Mouse (Mus musculus) liver, embryonic 11.5 days (tissue): ENCODE measurements around the gene Zfp697. TPM values are rescaled to one million over a fixed set of nuclear protein-coding genes. Genes with fewer than 3 reads are reported as not detected.
"Not testable (repeated sequence)": the region's sequence is repeated elsewhere in the genome, so short reads cannot be mapped to it uniquely, and the experiment has no call there.

Source experiments
- ATAC-seq: fragments of 200-750 bp; cut with Nextera tagmentation; replicated peaks from 2 replicates; pipeline ENCODE4 v1.8.0; 2017; ENCODE audit warnings: moderate number of reproducible peaks, mild to moderate bottlenecking, moderate TSS enrichment, moderate library complexity; ENCODE audit not compliant: low FRiP score
- DNase-seq: peaks from one replicate; pipeline ENCODE4 v3.0.0-alpha.2; 2017; ENCODE audit warnings: low spot score
- H3K27ac ChIP-seq: fragments of 300-500 bp; sonication (generic); 2 replicates; pipeline ENCODE4 v1.5.1; 2014; ENCODE audit warnings: mild to moderate bottlenecking, low read depth, low read length, control low read depth
- H3K27me3 ChIP-seq: fragments of 300-500 bp; sonication (generic); replicated peaks from 2 replicates; pipeline ENCODE4 v1.6.1; 2014; ENCODE audit warnings: low read length, mixed read lengths; ENCODE audit not compliant: control insufficient read depth, insufficient read depth
- H3K36me3 ChIP-seq: fragments of 300-500 bp; sonication (generic); 2 replicates; pipeline ENCODE4 v1.6.1; 2014; ENCODE audit warnings: mild to moderate bottlenecking, low read length, moderate library complexity, mixed read lengths; ENCODE audit not compliant: control insufficient read depth, insufficient read depth
- H3K4me1 ChIP-seq: fragments of 300-500 bp; sonication (generic); replicated peaks from 2 replicates; pipeline ENCODE4 v1.6.1; 2014; ENCODE audit warnings: low read length, mixed read lengths; ENCODE audit not compliant: control insufficient read depth, insufficient read depth
- H3K4me2 ChIP-seq: fragments of 300-500 bp; sonication (generic); 2 replicates; pipeline ENCODE4 v1.6.1; 2014; ENCODE audit warnings: mild to moderate bottlenecking, control low read depth, moderate library complexity
- H3K4me3 ChIP-seq: fragments of 300-500 bp; sonication (generic); 2 replicates; pipeline ENCODE4 v1.5.1; 2014; ENCODE audit warnings: low read depth, low read length, control low read depth
- H3K9ac ChIP-seq: fragments of 300-500 bp; sonication (generic); 2 replicates; pipeline ENCODE4 v1.6.1; 2014; ENCODE audit warnings: low read depth, low read length, control low read depth
- H3K9me3 ChIP-seq: fragments of 300-500 bp; sonication (generic); 2 replicates; pipeline ENCODE4 v1.6.1; 2016; ENCODE audit warnings: low read length, inconsistent platforms, mixed read lengths; ENCODE audit not compliant: control insufficient read depth
- WGBS: fragments of 180-500 bp; shearing (Covaris S2); extraction: QIAGEN DNeasy Blood & Tissue Kit; methylation state at CpG from one replicate; pipeline ENCODE4 v1.1.7; 2014; 5-methylcytosine and 5-hydroxymethylcytosine counted together
- polyA plus RNA-seq: library from polyadenylated mRNA; unstranded; fragments of >200 nt; fragmentation: Nextera tagmentation; extraction: Ambion mirVana; gene quantifications from 2 replicates; pipeline ENCODE4 v1.2.1, GENCODE M21; 2014

The Zfp697 gene
- 4.8 and 5.7 TPM in 2 replicates for polyA plus RNA-seq

DNA sequence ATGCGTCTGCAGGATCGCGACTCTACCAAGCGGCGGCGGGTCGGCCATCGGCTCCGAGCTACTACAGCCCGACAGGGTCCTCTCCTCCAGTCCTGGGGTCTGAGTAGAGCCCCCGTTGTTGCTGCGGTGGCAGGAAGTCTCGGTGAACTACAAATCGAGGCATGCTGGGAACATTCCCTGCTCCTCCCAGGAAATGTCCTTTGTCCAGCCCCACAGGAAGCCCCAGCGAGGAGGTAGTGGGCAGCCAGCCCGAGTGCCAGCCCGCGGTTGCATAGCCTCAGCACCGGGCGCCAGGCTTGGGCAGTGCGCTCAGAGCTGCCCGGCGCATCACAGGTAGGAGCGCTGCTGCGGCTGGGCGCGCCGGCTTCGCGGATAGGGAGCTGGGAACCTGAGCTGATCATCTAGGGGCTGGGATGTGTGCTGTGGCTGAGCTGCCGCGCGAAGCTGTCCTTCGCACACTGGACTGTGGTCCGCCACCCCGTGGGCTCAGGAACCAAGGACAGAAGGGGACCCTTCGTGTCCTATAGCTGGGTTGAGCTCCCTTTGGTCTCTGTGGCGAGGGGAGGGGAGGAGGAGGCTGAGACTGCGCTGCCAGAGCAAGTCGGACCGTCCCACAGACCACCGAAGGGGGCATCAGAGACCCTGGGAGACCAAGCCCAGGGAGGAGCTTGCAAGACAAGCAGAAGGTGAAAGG, at the start of gene Zfp697:
TSS of gene Zfp697 (plus strand) at position 216 of the 694 bp plus-strand sequence.
- ATAC-seq (peak; percentile 64), DNase-seq (peak; percentile 64)
- peak within 1 kb of the TSS; percentile 30; the same call in 1 of the 2 replicates for H3K27ac ChIP-seq
- H3K4me2 ChIP-seq = peak within 1 kb of the TSS; percentile 68
- H3K4me3 ChIP-seq = peak within 1 kb of the TSS; percentile 70
- no peaks in the 10 kb centered on the region; the same call in 1 of the 2 replicates for H3K4me1 ChIP-seq
- no peaks in the 10 kb centered on the region for H3K36me3 ChIP-seq
- peaks cover 19% of the 10 kb centered on the region for H3K27me3 ChIP-seq
- no peaks in the 10 kb centered on the region for H3K9me3 ChIP-seq
- WGBS = under 1% methylated on average over 42 of the region's 42 CpGs
- peak within 1 kb of the TSS; percentile 68 for H3K9ac ChIP-seq

DNA sequence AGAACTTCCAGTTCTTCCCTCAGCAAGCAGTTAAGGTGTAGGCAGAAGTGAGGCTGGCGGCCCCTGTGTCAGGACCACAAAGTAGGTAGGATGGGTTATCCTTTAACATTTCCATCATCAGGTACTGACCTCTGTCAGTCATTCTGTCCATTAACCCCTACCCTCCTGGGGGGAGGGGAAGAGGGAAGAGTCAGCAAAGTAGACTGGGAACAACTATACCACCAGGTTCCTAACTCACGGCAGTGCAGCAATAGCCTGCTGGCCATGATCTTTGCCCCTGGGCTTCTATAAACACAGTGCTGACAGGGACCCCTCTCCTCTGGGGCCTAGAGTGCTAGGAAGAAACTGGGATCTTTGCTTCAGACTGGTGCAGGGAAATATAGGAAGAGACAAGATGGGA, 48.3 kb upstream of the Zfp697 start:
- 76% methylated on average over 2 of the region's 2 CpGs for WGBS
- Histone ChIP-seq H3K4me1 (peaks cover 33% of the 10 kb centered on the region), H3K4me3 (no peak overlapping the region), H3K4me2 (peak overlapping the region; percentile 16; the same call in 1 of the 2 replicates), H3K27ac (no peak overlapping the region), H3K9me3 (no peaks in the 10 kb centered on the region), H3K9ac (no peak overlapping the region), H3K36me3 (peaks cover 23% of the 10 kb centered on the region), H3K27me3 (no peaks in the 10 kb centered on the region)
- ATAC-seq (peak; percentile 44; the same call in 1 of the 2 replicates), DNase-seq (no peak)

DNA sequence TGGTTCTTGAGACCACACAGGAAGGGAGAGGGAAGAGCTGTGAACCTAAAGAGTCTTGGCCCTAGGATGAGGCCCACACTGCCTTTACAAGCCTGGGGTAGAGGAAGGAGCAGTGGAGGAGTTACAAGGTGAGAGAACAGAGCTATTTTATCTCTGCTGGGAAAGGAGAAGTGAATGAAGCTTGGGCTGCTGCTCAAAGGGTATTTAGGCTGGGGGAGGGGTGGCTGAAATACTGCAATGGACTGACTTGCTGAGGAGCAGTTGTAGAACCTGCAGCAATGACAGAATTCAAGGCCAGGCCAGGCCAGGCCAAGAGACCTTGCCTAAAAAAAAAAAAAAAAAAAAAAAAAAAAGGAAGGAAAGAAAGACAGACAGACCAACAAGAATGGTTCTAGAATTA, 46.9 kb upstream of the Zfp697 start:
- Histone ChIP-seq H3K4me1 (peaks cover 33% of the 10 kb centered on the region), H3K9ac (no peak overlapping the region), H3K4me2 (peak overlapping the region; percentile 93), H3K4me3 (no peak overlapping the region), H3K9me3 (no peaks in the 10 kb centered on the region), H3K27me3 (no peaks in the 10 kb centered on the region), H3K27ac (0 out of 2 replicates have a peak overlapping the region, but pooled peaks have one; percentile 30), H3K36me3 (peaks cover 20% of the 10 kb centered on the region; the same call in 1 of the 2 replicates)
- ATAC-seq (no peak), DNase-seq (no peak)

DNA sequence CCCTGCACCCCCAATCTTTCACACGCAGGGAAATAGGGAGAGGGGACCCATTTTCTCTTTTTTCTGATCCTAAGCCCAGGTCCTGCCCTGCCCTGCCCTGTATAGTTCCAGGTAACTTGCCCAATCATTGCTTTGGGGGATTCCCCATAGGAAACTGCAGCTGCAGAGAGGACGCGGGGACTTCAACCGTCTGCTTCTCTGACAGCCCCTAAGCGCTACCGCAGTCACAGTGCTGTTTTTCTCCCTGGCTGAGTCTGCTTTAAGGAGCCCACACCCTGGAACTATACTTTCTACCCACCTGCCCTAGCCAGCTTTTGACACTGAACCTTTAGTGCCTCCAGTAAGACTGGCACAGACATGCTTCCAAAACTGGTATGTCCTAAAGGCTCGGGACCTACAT, 46.4 kb upstream of the Zfp697 start:
- no peaks in the 10 kb centered on the region for H3K9me3 ChIP-seq
- no peaks in the 10 kb centered on the region for H3K27me3 ChIP-seq
- WGBS = 57% methylated on average over 7 of the region's 7 CpGs
- ATAC-seq (no peak), DNase-seq (no peak)
- H3K4me1 ChIP-seq = peaks cover 33% of the 10 kb centered on the region
- peak overlapping the region; percentile 30 for H3K27ac ChIP-seq
- H3K36me3 ChIP-seq = peaks cover 19% of the 10 kb centered on the region; the same call in 1 of the 2 replicates
- peak overlapping the region; percentile 93 for H3K4me2 ChIP-seq
- peak overlapping the region; percentile 16; the same call in 1 of the 2 replicates for H3K9ac ChIP-seq
- H3K4me3 ChIP-seq = 0 out of 2 replicates have a peak overlapping the region, but pooled peaks have one; percentile 24

DNA sequence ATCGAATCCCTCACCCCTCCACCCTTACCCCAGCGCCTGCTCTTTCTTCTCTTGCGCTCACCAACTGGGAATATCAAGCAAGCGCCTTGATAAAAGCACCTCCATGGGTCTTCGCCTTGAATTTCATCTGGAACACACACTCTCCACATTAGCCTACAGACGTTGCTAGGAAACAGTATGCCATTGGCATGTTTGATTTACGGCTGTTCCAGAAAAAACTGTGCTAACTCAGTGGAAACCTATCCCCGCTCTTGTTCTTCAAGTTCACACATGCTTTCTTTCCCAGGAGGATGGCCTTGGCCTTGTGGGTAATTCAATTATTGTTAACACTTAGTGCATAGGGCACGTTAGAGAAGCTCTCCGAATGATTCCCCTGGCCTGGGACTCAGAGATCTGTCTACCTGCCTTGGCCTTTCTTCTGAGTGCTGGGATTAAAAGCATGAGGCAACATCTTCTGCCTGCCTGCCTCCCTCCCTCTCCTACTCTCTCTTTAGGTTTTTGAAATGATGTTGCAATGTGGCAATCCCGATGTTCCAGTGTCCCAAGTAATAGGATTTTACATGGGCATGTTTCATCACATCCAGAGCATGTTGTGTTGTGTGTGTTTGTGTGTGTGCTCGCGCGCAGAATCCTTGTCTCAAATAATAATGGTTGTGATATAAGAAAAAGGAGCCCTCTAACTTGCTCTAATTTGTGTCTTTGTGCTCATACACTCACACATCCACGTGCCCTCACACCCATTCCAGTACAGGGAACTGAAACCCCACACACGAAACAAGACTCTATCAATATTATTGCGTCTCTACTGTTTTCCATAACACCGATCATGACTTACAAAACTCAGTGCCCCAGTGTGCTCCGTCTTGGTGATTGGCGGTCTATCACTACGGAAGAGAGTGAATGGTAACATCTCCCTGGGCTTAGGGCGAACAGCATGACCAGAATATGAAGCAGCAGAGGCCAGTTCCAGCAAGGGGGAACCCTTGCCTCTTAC, 45.3 kb upstream of the Zfp697 start:
- Histone ChIP-seq H3K36me3 (peaks cover 18% of the 10 kb centered on the region; the same call in 1 of the 2 replicates), H3K4me3 (peak overlapping the region; percentile 81), H3K27me3 (no peaks in the 10 kb centered on the region), H3K4me2 (peak overlapping the region; percentile 93), H3K4me1 (peaks cover 33% of the 10 kb centered on the region), H3K9ac (peak overlapping the region; percentile 89), H3K9me3 (no peaks in the 10 kb centered on the region), H3K27ac (peak overlapping the region; percentile 48; the same call in 1 of the 2 replicates)
- WGBS = 73% methylated on average over 22 of the region's 22 CpGs
- DNase-seq (no peak), ATAC-seq (no peak)

DNA sequence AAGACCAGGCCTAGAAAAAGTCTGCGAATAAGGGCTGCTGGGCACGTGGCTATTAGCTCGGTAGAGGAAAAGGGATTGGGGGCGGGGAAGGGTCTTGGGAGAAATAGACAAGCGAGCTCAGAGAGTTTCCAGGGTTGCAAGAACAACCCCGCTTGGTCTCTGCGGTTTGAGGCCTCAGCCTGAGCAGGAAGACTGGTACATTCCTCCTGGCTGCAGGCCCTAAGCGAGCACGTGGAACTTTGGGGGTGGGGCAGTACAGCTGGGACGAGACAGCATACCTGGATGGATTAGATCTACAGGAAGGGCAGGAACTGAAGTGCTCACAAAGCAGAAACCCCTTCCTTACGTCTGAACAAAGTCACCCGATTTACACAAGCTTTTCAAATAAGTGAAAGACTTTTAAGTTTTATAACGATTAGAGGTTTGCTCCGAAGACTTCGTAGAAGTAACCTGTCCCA, 43.6 kb upstream of the Zfp697 start:
- Histone ChIP-seq H3K4me1 (peaks cover 33% of the 10 kb centered on the region), H3K9me3 (no peaks in the 10 kb centered on the region), H3K27ac (peak overlapping the region; percentile 82), H3K36me3 (peaks cover 7% of the 10 kb centered on the region; the same call in 1 of the 2 replicates), H3K4me3 (peak overlapping the region; percentile 81), H3K4me2 (peak overlapping the region; percentile 93), H3K9ac (peak overlapping the region; percentile 89), H3K27me3 (no peaks in the 10 kb centered on the region)
- peak; percentile 52 for ATAC-seq
- DNase-seq = peak; percentile 61
- 4% methylated on average over 15 of the region's 15 CpGs for WGBS

DNA sequence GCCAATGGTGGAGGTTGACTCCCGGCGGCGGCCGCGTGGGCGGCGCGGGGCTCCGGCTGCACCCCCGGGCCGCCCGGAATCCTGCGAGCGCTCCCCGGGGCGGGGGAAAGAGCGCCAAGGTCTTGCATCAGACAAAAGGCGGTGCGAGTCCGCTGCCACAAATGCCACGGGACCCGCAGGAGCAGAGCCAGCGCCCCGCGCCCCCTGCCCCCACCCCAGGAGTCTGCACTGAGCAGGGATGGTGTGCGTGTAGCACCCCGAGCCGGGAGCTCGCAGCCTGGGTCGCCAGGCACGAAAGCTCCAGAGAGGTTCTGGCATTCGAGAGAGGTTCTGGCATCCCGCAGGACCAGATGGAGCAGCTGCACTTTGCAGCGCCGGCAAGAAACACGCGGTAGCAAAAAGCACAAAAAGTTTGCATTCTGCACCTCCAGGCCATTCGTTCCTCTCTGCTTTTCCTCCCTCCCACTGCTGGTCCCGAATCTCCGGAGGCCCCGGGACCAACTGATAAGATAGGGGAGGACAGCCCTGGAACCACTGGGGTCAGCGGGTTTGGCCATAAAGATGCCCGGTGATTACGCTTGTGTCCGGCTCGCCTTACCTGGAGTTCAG, 43.1 kb upstream of the Zfp697 start:
- under 1% methylated on average over 30 of the region's 46 CpGs for WGBS
- Histone ChIP-seq H3K27me3 (no peaks in the 10 kb centered on the region), H3K9ac (peak overlapping the region; percentile 89), H3K4me3 (peak overlapping the region; percentile 81), H3K4me2 (peak overlapping the region; percentile 93), H3K9me3 (no peaks in the 10 kb centered on the region), H3K4me1 (peaks cover 33% of the 10 kb centered on the region), H3K27ac (peak overlapping the region; percentile 82), H3K36me3 (peaks cover 6% of the 10 kb centered on the region; the same call in 1 of the 2 replicates)
- DNase-seq (peak; percentile 70), ATAC-seq (peak; percentile 40)

DNA sequence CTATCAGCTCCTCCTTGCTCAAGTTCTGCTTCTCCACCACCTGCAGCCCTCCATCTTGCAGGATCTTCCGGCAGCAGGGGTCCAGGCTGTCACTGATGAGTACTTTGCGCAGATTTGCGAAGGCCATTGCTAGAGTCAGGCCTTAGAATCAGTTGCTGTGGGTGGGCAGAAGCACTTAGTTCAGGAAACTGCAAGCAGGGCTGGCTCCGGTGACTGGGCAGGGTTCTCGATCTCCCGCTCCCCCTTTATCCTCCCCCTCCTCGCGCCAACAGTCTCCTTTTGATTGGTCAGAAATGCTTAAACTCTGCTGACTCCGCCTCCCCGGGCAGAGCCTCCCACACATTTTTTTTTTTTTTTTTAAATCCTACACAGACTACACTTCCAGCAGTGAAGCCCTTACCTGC, 42.6 kb upstream of the Zfp697 start, which contains the start of gene Phgdh:
TSS of gene Phgdh (minus strand) at position 285 of the 404 bp plus-strand sequence.
- peaks cover 33% of the 10 kb centered on the region for H3K4me1 ChIP-seq
- not testable (repeated sequence) for H3K9me3 ChIP-seq, H3K36me3 ChIP-seq, H3K27me3 ChIP-seq
- H3K27ac ChIP-seq = peak within 1 kb of the TSS; percentile 82
- peak within 1 kb of the TSS; percentile 89 for H3K9ac ChIP-seq
- peak; percentile 74 for DNase-seq
- 0% methylated on average over 10 of the region's 10 CpGs for WGBS
- peak within 1 kb of the TSS; percentile 81 for H3K4me3 ChIP-seq
- peak; percentile 78 for ATAC-seq
- peak within 1 kb of the TSS; percentile 93 for H3K4me2 ChIP-seq
